Mouse (Mus musculus) testis, adult 2 months (tissue): ENCODE measurements around the gene Fry. TPM values are rescaled to one million over a fixed set of nuclear protein-coding genes. Genes with fewer than 3 reads are reported as not detected.
A peak's percentile ranks its signal among the peaks of the same experiment; 100 is the strongest.

Source experiments
- H3K27ac ChIP-seq: fragments of 200-500 bp; 2 replicates; pipeline ENCODE4 v1.5.1; 2012; ENCODE audit warnings: low read depth, low read length; ENCODE audit not compliant: control insufficient read depth, insufficient read depth
- H3K27me3 ChIP-seq: fragments of 200-500 bp; 2 replicates; pipeline ENCODE4 v1.6.1; 2012; ENCODE audit warnings: mild to moderate bottlenecking, low read length, moderate library complexity; ENCODE audit not compliant: control insufficient read depth, insufficient read depth
- H3K36me3 ChIP-seq: fragments of 200-500 bp; 2 replicates; pipeline ENCODE4 v1.6.1; 2012; ENCODE audit warnings: mild to moderate bottlenecking, low read length; ENCODE audit not compliant: control insufficient read depth, insufficient read depth
- H3K4me1 ChIP-seq: fragments of 200-500 bp; 2 replicates; pipeline ENCODE4 v1.6.1; 2012; ENCODE audit warnings: low read length; ENCODE audit not compliant: control insufficient read depth, insufficient read depth
- H3K4me3 ChIP-seq: fragments of 200-500 bp; 2 replicates; pipeline ENCODE4 v1.5.1; 2012; ENCODE audit warnings: low read depth, mild to moderate bottlenecking, low read length, moderate library complexity, mixed read lengths; ENCODE audit not compliant: control insufficient read depth
- CTCF ChIP-seq: fragments of 200-500 bp; IDR thresholded peaks from 2 replicates; pipeline ENCODE4 v1.5.1; 2012; ENCODE audit warnings: low read depth, mild to moderate bottlenecking, inconsistent platforms, low read length, moderate library complexity; ENCODE audit not compliant: control insufficient read depth, insufficient read depth, insufficient replicate concordance
- POLR2A ChIP-seq: fragments of 200-500 bp; IDR thresholded peaks from 2 replicates; pipeline ENCODE4 v1.6.1; 2012; ENCODE audit warnings: low read depth, mild to moderate bottlenecking, inconsistent platforms, low read length, moderate library complexity; ENCODE audit not compliant: control insufficient read depth
- polyA plus RNA-seq: library from polyadenylated mRNA; depleted of rRNA; stranded (reverse); fragments of >200 nt; gene quantifications from 2 replicates; pipeline ENCODE4 v1.2.3, GENCODE M21; 2012

Gene Fry
- polyA plus RNA-seq, 1 experiment: 8.4 TPM

DNA sequence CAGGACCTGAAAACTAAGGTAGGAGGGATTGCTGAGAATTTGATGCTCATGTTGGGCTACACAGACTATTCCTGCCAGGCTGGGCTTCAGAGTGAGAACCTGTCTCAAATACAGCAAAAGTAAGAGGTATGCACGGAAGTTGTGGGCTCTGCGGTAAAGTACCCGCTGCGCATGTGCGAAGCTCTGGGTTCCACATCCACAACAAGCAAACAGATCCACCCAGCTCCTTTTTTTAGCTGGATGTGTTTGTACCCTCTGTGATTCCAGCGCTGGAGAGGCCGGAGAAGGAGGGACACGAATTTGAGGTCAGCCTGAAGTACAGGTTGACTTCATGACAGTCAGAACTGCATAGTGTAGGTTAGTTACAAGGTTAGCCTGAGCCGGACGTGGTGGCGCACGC, 19.7 kb upstream of the Fry start:
- peaks cover 7% of the 10 kb centered on the region for H3K4me1 ChIP-seq
- no peak overlapping the region for H3K27ac ChIP-seq
- TF ChIP-seq POLR2A (no peak), CTCF (no peak)
- no peaks in the 10 kb centered on the region for H3K36me3 ChIP-seq
- no peak overlapping the region for H3K4me3 ChIP-seq
- no peaks in the 10 kb centered on the region for H3K27me3 ChIP-seq

DNA sequence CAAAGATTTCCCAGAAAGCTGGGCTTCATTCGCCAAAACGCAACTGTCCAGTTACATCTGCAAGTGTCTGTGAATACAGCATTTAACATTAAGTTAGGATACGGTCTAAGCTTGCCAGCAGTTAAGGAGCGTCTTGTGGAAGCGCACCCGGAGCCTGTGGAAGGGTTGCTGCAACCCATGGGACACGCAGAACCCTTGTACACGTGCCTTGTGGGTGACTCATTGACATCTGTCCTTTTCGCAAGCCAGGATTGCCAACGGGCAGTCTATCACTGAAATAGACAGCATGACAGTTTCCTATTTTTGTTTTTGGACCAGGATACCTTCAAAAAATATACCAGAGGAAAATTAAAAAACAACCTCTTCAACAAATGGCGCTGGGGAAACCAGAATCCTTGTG, 16.7 kb upstream of the Fry start:
- peaks cover 7% of the 10 kb centered on the region for H3K4me1 ChIP-seq
- H3K36me3 ChIP-seq: no peaks in the 10 kb centered on the region
- no peaks in the 10 kb centered on the region for H3K27me3 ChIP-seq
- H3K27ac ChIP-seq: no peak overlapping the region
- TF ChIP-seq CTCF (no peak), POLR2A (no peak)
- H3K4me3 ChIP-seq: no peak overlapping the region

DNA sequence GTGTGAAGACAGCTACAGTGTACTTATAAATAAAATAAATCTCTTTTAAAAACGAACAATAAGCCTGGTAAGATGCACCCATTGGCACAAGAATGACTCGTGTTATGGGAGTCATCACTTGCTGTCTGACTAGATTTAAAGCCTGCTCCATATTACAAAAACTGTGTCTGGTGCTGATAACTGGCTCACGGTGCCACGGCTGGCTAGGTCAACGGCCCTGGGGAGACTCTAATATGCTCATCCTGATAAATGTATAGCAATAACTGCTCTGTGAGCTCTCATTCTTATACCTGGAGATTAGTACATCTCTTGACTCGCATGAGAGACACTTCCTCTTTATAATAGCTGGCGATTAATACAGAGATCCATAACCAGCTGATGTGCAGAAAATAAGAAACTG, 12.1 kb upstream of the Fry start:
- Histone ChIP-seq H3K4me3 (no peak overlapping the region), H3K27me3 (no peaks in the 10 kb centered on the region)

DNA sequence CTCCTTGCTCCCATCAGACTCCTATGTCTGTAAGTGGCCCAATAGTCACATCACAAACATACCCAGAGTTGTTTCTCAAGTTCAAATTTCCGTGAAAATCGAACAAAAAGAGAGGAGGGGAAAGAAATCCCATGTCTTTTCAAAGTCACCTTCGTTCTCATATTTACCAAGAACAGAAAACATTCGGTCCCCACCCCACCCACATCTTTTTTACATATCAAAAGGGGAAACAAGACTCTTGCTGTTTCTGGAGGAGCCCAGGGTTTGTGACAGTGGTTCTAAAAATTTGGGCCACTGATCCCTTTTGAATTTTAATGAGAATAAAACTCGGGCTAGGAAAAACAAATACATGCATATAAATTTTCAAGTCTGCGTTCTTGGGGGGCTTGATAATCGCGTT, 7.2 kb upstream of the Fry start:
- Histone ChIP-seq H3K27ac (no peak overlapping the region), H3K4me1 (peaks cover 2% of the 10 kb centered on the region; the same call in 1 of the 2 replicates), H3K4me3 (no peak overlapping the region), H3K36me3 (no peaks in the 10 kb centered on the region), H3K27me3 (no peaks in the 10 kb centered on the region)
- TF ChIP-seq CTCF (no peak), POLR2A (no peak)

More for the DNA sequence above, 12.1 kb upstream of the Fry start:
- Histone ChIP-seq H3K4me1 (no peaks in the 10 kb centered on the region), H3K27ac (no peak overlapping the region), H3K36me3 (no peaks in the 10 kb centered on the region)
- TF ChIP-seq CTCF (no peak), POLR2A (no peak)

DNA sequence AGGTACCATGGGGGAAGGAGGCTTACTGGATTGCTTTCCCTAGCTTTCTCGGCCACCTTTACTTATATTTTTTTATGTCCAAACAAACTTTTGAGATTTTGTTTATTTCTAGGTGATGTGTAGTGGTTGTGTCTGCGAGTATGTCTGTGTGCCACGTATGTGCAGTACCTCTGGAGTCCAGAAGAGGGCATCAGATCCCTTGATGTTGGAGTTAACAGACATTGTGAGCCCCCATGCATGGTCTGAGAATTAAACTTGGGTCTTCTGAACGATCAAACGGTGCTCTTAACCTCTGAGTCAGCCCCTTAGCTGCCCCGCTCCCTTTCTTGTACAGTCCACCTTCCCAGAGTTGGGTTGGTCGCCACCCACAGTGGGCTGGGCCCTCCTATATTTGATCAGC, 4.4 kb upstream of the Fry start:
- no peak for TF ChIP-seq POLR2A
- TF ChIP-seq CTCF: peak; percentile 41; the same call in 1 of the 2 replicates
- H3K36me3 ChIP-seq: no peaks in the 10 kb centered on the region
- H3K4me1 ChIP-seq: peaks cover 14% of the 10 kb centered on the region
- H3K27me3 ChIP-seq: no peaks in the 10 kb centered on the region
- no peak overlapping the region for H3K27ac ChIP-seq
- H3K4me3 ChIP-seq: no peak overlapping the region

DNA sequence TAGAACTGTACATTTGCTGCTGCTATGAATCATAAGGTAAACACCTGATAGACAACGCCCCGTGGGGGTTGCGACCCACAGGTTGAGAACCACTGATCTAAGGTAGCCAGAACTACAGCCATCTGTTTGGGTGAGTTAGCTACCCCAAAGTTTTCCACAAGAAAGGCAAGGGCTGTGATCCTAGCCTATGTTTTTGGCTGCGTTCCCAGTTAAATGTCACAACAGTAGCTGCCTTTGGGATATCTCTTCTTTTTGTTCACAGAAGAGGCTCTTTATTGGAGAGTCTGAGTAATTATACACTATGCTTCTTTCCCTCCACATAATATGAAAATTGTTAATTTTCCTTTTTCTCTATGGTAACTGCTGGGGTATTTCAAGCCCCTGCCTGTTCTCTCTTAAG, 3.7 kb upstream of the Fry start:
- TF ChIP-seq CTCF: no peak
- TF ChIP-seq POLR2A: no peak
- H3K27ac ChIP-seq: no peak overlapping the region
- no peaks in the 10 kb centered on the region for H3K36me3 ChIP-seq
- peaks cover 14% of the 10 kb centered on the region for H3K4me1 ChIP-seq
- H3K27me3 ChIP-seq: no peaks in the 10 kb centered on the region
- no peak overlapping the region for H3K4me3 ChIP-seq

DNA sequence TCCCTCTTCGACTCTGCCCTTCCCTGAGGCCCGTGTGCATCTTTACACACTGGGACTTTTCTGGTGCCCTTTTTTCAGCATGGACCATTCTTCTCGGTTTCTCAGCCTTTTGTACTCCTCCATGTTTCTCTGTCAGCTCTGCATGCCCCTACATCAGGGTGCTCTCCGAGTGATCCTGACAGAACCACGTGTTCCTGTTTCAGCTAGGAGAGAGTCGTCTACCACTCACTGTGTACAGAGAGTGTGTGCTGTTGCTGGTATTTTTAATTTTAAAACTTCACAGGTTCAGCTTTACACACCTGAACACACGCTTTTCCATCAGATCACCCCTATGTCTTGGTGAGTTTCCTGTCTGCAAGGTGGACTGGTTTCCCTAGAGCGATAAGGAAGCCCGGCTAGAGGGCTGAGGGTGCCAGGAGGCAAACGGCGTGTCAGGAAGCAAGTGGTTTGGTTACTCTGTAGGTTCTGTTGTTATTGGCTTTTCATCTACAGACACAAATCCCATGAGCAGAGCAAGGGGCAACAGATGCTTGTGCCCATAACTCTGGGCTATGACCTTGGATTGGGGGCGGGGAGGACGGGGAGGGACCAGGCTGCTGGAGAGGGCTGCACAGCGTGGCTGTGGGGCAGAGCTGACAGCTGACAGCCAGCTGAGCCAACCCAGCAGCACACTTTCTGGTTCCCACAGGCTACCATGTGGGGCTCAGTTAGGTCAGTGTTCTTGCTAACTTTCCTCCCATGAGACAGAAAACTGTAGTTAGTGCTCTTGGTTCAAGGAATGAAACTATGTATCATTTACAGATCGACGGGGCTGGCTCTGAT, 3.0 kb upstream of the Fry start:
- Histone ChIP-seq H3K36me3 (no peaks in the 10 kb centered on the region), H3K27ac (no peak overlapping the region), H3K4me3 (no peak overlapping the region), H3K27me3 (no peaks in the 10 kb centered on the region), H3K4me1 (peaks cover 14% of the 10 kb centered on the region)
- no peak for TF ChIP-seq POLR2A
- no peak for TF ChIP-seq CTCF
